Mouse (Mus musculus): ENCODE measurements at regions not wholly inside any gene's neighbourhood (a gene's known extent, or its start where the extent isn't known, plus 50 kb on each side); places are given as distances from the start of the nearest gene placed in this dataset.

- TF ChIP-seq POLR2A (IDR thresholded peaks at IDR 0.05; ENCODE audit: borderline replicate concordance, extremely low read depth, insufficient read depth, insufficient read length, poor library complexity, severe bottlenecking) (no peak), CTCF (IDR thresholded peaks at IDR 0.05; ENCODE audit: borderline replicate concordance, extremely low read depth, insufficient read depth, insufficient read length) (no peak)
Observed at GRCm38 (mm10) chr7:123848644-123849043, 134.0 kb upstream of the Hs3st4 start.
